Mouse (Mus musculus): ENCODE data around the gene Clip3.

DNA sequence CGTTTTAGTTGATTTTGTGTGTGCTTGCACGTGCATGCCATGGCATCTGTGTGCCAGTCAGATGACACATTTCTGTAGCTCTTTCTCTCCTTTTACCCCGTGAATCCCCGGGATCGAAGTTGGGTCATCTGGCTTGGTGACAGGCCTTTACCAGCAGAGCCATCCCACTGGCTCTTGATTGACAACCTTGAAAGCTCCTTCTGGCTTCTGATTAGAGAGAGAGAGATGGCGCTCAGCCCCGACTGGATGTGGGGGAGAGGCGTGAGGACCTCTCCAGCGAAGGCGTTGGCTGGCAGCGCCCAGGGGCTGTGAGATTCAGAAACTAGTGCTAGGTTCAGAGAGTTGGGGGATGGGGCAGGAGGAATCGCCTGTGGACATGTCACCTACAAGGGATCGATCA lies 2.3 kb downstream of the Clip3 start:
- TF ChIP-seq CTCF (IDR thresholded peaks at IDR 0.05; ENCODE audit: control insufficient read depth, insufficient read depth, insufficient replicate concordance, low read depth, low read length) (no peak), POLR2A (IDR thresholded peaks at IDR 0.05; ENCODE audit: control insufficient read depth, low read depth, low read length) (no peak)
